25 mouse cellular contexts compared by ENCODE assay signal in the genomic region with DNA sequence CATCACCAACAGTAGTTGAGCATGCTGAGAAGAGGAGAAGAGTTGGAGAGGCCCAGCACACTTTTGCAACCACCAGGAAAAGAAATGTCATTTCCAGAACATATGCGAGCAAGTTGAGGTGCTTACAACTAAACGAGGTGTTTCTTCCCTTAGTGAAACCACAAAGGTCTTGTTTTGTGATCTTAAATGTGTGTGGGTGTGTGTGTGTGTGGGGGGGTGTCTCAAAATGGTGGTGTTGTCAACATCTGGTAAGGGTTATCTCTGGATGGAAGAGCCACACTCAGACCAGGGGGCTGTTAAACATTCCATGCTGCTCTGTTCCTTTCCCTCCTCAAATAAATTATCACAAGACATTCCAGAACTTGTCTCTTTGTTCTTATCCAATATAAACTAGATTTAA.
"Had no signal": no experiment of that assay in that cellular context is flagged by ENCODE, and none has a peak within 500 bp of the region (broad histone marks: within the 10 kb centered on the region; RNA-seq: fewer than 3 reads in every experiment).

No protein-coding gene starts in this region.

- H3K27me3 ChIP-seq: hindbrain, embryonic 13.5 days; hindbrain, embryonic 15.5 days; kidney, embryonic 15.5 days; limb, embryonic 12.5 days; liver, embryonic 13.5 days; liver, embryonic 15.5 days had no signal

- DNase-seq: forebrain, postnatal 0 days; gastrocnemius, postnatal 14 days; gastrocnemius, postnatal 36 days; heart, adult 2 months; heart, postnatal 10 days; heart, postnatal 36 days; kidney, adult 11 months; kidney, adult 2 months; kidney, adult 9 months; kidney, postnatal 14 days; kidney, postnatal 36 days; layer of hippocampus, adult 9-11 months; layer of hippocampus, postnatal 36 days; left cerebral cortex, postnatal 4 days; liver; liver, embryonic 13.5 days had no signal

- H3K36me3 ChIP-seq: hindbrain, embryonic 13.5 days; hindbrain, embryonic 15.5 days; kidney, embryonic 15.5 days; limb, embryonic 12.5 days; liver, embryonic 13.5 days; liver, embryonic 15.5 days had no signal

- H3K4me1 ChIP-seq: hindbrain, embryonic 15.5 days; kidney, embryonic 15.5 days; liver, embryonic 13.5 days; liver, embryonic 15.5 days had no signal

- H3K4me2 ChIP-seq: hindbrain, embryonic 13.5 days; hindbrain, embryonic 15.5 days; kidney, embryonic 15.5 days; limb, embryonic 12.5 days; liver, embryonic 11.5 days; liver, embryonic 13.5 days; liver, embryonic 15.5 days had no signal

- H3K4me3 ChIP-seq: heart, adult 2 months; hindbrain, embryonic 13.5 days; hindbrain, embryonic 15.5 days; kidney, embryonic 15.5 days; limb, embryonic 12.5 days; liver, embryonic 13.5 days; liver, embryonic 15.5 days had no signal

- ATAC-seq: forebrain, postnatal 0 days; hindbrain, postnatal 0 days; intestine, embryonic 16.5 days had no signal

- H3K27ac ChIP-seq: heart, adult 2 months; hindbrain, embryonic 13.5 days; hindbrain, embryonic 15.5 days; hindbrain, postnatal 0 days; kidney, embryonic 15.5 days; kidney, postnatal 0 days; limb, embryonic 12.5 days; liver, embryonic 13.5 days; liver, embryonic 15.5 days had no signal

- H3K9ac ChIP-seq: forebrain, postnatal 0 days; hindbrain, embryonic 13.5 days; hindbrain, embryonic 15.5 days; kidney, embryonic 15.5 days; limb, embryonic 12.5 days; liver, embryonic 13.5 days; liver, embryonic 15.5 days had no signal

- H3K9me3 ChIP-seq: hindbrain, embryonic 13.5 days; hindbrain, embryonic 15.5 days; kidney, embryonic 15.5 days; limb, embryonic 12.5 days; liver, embryonic 13.5 days; liver, embryonic 15.5 days had no signal
